Mouse (Mus musculus): ENCODE measurements around the gene Ccdc103. TPM values are rescaled to one million over a fixed set of nuclear protein-coding genes. Genes with fewer than 3 reads are reported as not detected.
A peak's percentile ranks its signal among the peaks of the same experiment; 100 is the strongest.

Gene Ccdc103
- polyA plus RNA-seq, 1 experiment: 1.3 TPM

- peak; percentile 68 for TF ChIP-seq CTCF (IDR thresholded peaks at IDR 0.05; ENCODE audit: borderline replicate concordance, extremely low read depth, insufficient read depth, insufficient read length)
- TF ChIP-seq POLR2A (IDR thresholded peaks at IDR 0.05; ENCODE audit: borderline replicate concordance, extremely low read depth, insufficient read depth, insufficient read length, poor library complexity, severe bottlenecking): no peak
- DNase-seq (ENCODE audit: low read depth): peak; percentile 78
Measured at GRCm38 (mm10) chr11:102893015-102893651, 12.1 kb downstream of the Ccdc103 start.

- TF ChIP-seq POLR2A (IDR thresholded peaks at IDR 0.05; ENCODE audit: borderline replicate concordance, extremely low read depth, insufficient read depth, insufficient read length, poor library complexity, severe bottlenecking): no peak
- no peak for TF ChIP-seq CTCF (IDR thresholded peaks at IDR 0.05; ENCODE audit: borderline replicate concordance, extremely low read depth, insufficient read depth, insufficient read length)
- no peak for DNase-seq (ENCODE audit: low read depth)
Measured at GRCm38 (mm10) chr11:102894716-102895115, 13.7 kb downstream of the Ccdc103 start.

GRCm38 (mm10) chr11:102895779-102896178 lies 14.8 kb downstream of the Ccdc103 start:
- DNase-seq (ENCODE audit: low read depth): no peak
- TF ChIP-seq POLR2A (IDR thresholded peaks at IDR 0.05; ENCODE audit: borderline replicate concordance, extremely low read depth, insufficient read depth, insufficient read length, poor library complexity, severe bottlenecking) (no peak), CTCF (IDR thresholded peaks at IDR 0.05; ENCODE audit: borderline replicate concordance, extremely low read depth, insufficient read depth, insufficient read length) (no peak)

DNA sequence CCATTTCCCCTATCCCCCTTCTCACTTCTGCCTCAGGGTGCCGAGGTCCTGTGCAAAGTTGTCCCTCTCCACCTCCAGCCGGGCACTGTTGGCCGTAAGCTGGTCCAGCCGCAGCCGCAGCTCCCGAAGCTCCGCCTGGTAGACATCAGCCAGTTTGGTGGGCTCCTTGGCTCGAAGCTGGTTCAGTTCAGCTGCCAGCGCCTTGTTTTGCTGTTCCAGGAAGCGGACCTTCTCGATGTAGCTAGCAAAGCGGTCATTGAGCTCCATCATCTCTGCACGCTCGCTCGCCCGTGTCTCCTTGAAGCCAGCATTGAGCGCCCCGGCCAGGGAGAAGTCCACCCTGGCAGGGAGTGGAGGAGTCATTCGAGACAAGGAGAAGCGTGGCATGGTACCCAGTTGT lies 15.6 kb downstream of the Ccdc103 start:
- DNase-seq (ENCODE audit: low read depth): no peak
- TF ChIP-seq POLR2A (IDR thresholded peaks at IDR 0.05; ENCODE audit: borderline replicate concordance, extremely low read depth, insufficient read depth, insufficient read length, poor library complexity, severe bottlenecking) (no peak), CTCF (IDR thresholded peaks at IDR 0.05; ENCODE audit: borderline replicate concordance, extremely low read depth, insufficient read depth, insufficient read length) (no peak)

DNA sequence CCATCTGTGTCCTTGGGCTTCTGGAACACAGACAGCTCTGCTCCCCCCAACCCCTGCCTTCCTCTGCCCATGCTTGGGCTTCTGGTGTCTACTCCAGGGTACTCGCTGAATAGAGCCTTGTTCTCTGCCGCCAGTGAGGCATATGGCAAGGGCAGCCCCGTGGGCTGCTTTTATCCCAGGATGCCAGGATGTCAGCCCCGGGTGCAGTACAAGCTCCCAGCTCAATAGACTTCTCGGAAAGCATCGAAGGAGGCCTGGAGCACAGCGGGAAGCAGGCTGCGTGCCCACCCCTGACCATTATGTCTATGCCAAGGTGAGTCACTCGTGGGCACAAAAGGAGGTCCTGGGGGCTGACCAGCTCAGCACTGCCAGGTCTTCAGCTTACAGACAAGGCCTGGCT lies 17.4 kb downstream of the Ccdc103 start:
- DNase-seq (ENCODE audit: low read depth): peak; percentile 75
- TF ChIP-seq POLR2A (IDR thresholded peaks at IDR 0.05; ENCODE audit: borderline replicate concordance, extremely low read depth, insufficient read depth, insufficient read length, poor library complexity, severe bottlenecking) (no peak), CTCF (IDR thresholded peaks at IDR 0.05; ENCODE audit: borderline replicate concordance, extremely low read depth, insufficient read depth, insufficient read length) (no peak)

DNA sequence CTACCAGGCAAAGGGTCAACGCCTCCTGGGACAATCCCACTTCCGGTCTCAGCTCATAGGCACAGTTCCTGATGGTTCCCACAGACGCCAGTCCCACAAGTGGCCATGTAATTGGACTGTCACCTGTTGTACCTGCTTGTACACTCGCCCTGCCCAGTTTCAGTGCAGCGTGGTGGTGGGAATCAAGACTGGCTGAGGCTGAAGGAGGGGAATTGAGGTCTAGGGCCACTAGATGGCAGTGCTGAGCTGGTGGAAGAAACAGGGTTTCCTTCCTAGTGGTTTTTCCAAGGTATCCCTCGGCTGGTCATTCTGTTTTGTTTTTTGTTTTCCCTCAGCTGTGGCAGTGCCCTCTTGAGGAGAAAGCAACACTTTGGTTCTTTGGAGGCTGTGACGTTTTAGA lies 19.8 kb downstream of the Ccdc103 start, which contains the start of gene Gfap:
TSS of gene Gfap (minus strand) at position 150 of the 400 bp plus-strand sequence.
- no peak for TF ChIP-seq POLR2A (IDR thresholded peaks at IDR 0.05; ENCODE audit: borderline replicate concordance, extremely low read depth, insufficient read depth, insufficient read length, poor library complexity, severe bottlenecking)
- TF ChIP-seq CTCF (IDR thresholded peaks at IDR 0.05; ENCODE audit: borderline replicate concordance, extremely low read depth, insufficient read depth, insufficient read length): peak; percentile 96
- DNase-seq (ENCODE audit: low read depth): peak; percentile 90

DNA sequence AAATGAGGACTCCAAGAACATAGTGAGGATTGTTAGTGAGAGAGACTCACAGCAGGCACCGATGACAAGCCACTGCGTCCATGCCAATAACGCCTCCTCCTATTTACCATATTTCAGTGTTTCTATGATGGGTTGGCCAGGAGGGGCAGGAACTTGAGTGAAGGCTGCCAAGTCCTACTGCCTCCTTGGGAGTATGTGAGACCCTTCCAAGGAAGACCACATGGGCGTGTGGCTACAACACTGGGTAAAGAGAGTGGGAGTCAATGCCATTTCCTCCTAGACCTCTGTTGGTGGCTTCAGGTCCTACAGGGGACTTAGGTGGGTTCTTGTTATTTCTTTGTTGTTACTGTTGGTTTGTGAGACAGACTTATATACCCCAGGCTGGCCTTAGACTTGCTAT lies 20.2 kb downstream of the Ccdc103 start:
- DNase-seq (ENCODE audit: low read depth): no peak
- TF ChIP-seq POLR2A (IDR thresholded peaks at IDR 0.05; ENCODE audit: borderline replicate concordance, extremely low read depth, insufficient read depth, insufficient read length, poor library complexity, severe bottlenecking) (no peak), CTCF (IDR thresholded peaks at IDR 0.05; ENCODE audit: borderline replicate concordance, extremely low read depth, insufficient read depth, insufficient read length) (no peak)

DNA sequence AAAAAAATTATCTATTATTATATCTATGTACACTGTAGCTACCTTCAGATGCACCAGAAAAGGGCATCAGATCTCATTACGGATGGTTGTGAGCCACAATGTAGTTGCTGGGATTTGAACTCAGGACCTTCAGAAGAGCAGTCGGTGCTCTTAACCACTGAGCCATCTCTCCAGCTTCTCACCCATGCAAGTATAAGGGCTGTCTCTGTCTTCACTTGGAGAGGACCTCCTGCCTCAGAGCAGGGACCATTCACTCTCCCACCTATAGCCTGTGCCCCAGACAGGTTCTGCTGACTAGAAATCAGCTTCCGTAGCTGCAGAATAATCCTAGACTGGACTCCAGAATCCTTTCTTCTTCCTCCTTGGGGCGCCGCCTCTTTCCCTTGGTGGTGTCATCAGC lies 21.1 kb downstream of the Ccdc103 start:
- TF ChIP-seq POLR2A (IDR thresholded peaks at IDR 0.05; ENCODE audit: borderline replicate concordance, extremely low read depth, insufficient read depth, insufficient read length, poor library complexity, severe bottlenecking): no peak
- no peak for TF ChIP-seq CTCF (IDR thresholded peaks at IDR 0.05; ENCODE audit: borderline replicate concordance, extremely low read depth, insufficient read depth, insufficient read length)
- no peak for DNase-seq (ENCODE audit: low read depth)

DNA sequence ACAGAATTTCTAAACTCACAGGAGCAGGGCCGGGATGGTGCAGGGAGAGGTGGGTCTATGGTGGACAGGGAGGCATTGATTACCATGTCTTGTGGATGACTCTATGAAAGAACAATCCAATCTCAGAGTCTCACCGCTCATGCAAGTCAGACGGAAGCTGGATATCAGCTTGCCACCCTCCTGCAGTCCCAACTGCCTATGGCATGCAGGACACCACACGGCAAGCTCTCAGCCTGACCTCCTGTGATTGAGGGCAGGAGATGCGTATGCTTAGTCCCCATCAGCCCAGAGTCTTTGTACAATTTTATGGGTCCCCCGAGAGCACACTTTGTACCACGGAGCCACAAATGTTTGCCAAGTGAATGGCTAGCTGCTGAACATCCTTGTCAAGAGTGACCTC lies 22.6 kb downstream of the Ccdc103 start:
- TF ChIP-seq CTCF (IDR thresholded peaks at IDR 0.05; ENCODE audit: borderline replicate concordance, extremely low read depth, insufficient read depth, insufficient read length) (no peak), POLR2A (IDR thresholded peaks at IDR 0.05; ENCODE audit: borderline replicate concordance, extremely low read depth, insufficient read depth, insufficient read length, poor library complexity, severe bottlenecking) (no peak)
- no peak for DNase-seq (ENCODE audit: low read depth)

DNA sequence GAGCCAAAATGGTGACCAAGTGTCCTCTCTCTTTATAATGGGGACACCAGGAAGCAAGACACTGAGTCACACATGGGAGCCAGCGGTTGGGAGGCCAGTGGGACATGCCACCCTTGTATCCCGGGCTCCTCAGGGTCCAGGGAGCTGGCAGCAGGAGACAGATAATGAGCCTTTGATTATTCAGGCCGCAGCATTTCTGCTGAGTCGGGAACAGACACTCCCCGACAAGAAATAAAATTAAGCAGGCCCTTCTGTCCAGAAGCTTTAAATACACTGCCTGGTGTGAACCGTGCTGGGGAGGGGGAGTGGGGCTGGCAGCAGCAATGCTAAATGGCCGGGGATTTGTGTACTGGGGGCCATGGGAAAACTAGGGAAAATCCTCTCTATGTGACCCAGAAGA lies 30.4 kb downstream of the Ccdc103 start:
- no peak for DNase-seq (ENCODE audit: low read depth)
- TF ChIP-seq POLR2A (IDR thresholded peaks at IDR 0.05; ENCODE audit: borderline replicate concordance, extremely low read depth, insufficient read depth, insufficient read length, poor library complexity, severe bottlenecking) (no peak), CTCF (IDR thresholded peaks at IDR 0.05; ENCODE audit: borderline replicate concordance, extremely low read depth, insufficient read depth, insufficient read length) (no peak)

DNA sequence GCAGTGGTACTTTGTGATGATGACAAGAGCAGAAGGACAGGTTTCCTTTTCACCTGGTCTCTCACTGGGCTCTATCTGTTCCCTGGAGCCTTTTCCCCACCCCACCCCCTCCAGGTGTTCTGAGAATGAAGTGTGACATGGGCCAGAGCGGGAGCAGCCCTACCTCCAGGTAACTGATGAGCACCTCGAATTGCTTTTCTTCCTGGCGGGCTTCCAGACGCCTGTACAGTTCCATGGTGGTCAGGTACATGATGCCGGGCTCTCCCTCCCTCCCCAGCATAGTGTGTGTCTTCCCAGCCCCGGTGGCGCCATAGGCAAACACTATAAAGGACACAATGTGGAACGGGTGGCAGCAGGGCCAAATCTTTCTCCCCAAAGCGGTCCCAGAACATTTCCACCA lies 34.4 kb downstream of the Ccdc103 start:
- TF ChIP-seq POLR2A (IDR thresholded peaks at IDR 0.05; ENCODE audit: borderline replicate concordance, extremely low read depth, insufficient read depth, insufficient read length, poor library complexity, severe bottlenecking) (no peak), CTCF (IDR thresholded peaks at IDR 0.05; ENCODE audit: borderline replicate concordance, extremely low read depth, insufficient read depth, insufficient read length) (no peak)
- DNase-seq (ENCODE audit: low read depth): no peak

DNA sequence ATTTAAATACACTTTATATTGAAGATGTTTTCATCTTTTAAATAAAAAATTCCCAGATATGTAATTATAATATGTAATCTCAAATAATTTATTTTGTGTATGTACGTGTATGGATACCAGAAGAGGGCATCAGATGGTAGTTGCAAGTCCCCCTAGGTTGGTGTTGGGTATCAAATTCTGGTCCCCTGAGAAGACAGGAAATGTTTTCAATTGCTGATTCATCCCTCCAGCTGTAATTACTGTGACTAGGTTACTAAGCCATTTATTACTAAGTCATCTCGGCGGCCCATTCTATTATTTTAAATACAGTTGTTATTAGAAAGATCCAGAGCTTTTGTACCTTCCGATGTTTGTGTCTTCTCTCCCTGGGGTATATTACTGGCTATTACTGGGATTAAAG lies 37.1 kb downstream of the Ccdc103 start:
- TF ChIP-seq POLR2A (IDR thresholded peaks at IDR 0.05; ENCODE audit: borderline replicate concordance, extremely low read depth, insufficient read depth, insufficient read length, poor library complexity, severe bottlenecking) (no peak), CTCF (IDR thresholded peaks at IDR 0.05; ENCODE audit: borderline replicate concordance, extremely low read depth, insufficient read depth, insufficient read length) (no peak)
- DNase-seq (ENCODE audit: low read depth): no peak
